Mouse (Mus musculus) thymus, adult 2 months (tissue): ENCODE data around the gene Zfp821. TPM values are rescaled to one million over a fixed set of nuclear protein-coding genes. Genes with fewer than 3 reads are reported as not detected.

Experiments
- DNase-seq: peaks from one replicate; pipeline ENCODE4 v3.0.0; 2021
- H3K27ac ChIP-seq: fragments of 200-500 bp; 2 replicates; pipeline ENCODE4 v1.5.1; 2012; ENCODE audit warnings: low read length, control low read depth; ENCODE audit not compliant: control insufficient read depth, insufficient read depth
- H3K27me3 ChIP-seq: fragments of 200-500 bp; 2 replicates; pipeline ENCODE4 v1.6.1; 2012; ENCODE audit warnings: mild to moderate bottlenecking, low read length, moderate library complexity, mixed read lengths; ENCODE audit not compliant: control insufficient read depth, insufficient read depth
- H3K36me3 ChIP-seq: fragments of 200-500 bp; 2 replicates; pipeline ENCODE4 v1.6.1; 2012; ENCODE audit warnings: mild to moderate bottlenecking, low read length, moderate library complexity; ENCODE audit not compliant: control insufficient read depth, insufficient read depth
- H3K4me1 ChIP-seq: fragments of 200-500 bp; replicated peaks from 2 replicates; pipeline ENCODE4 v1.6.1; 2012; ENCODE audit warnings: low read length; ENCODE audit not compliant: control insufficient read depth, insufficient read depth
- H3K4me3 ChIP-seq: fragments of 200-500 bp; 2 replicates; pipeline ENCODE4 v1.5.1; 2012; ENCODE audit warnings: mild to moderate bottlenecking, low read length, control low read depth, moderate library complexity; ENCODE audit not compliant: control insufficient read depth, insufficient read depth
- CTCF ChIP-seq: fragments of 200-500 bp; IDR thresholded peaks from 2 replicates; pipeline ENCODE4 v1.5.1; 2012; ENCODE audit warnings: mild to moderate bottlenecking, control low read depth, low read length, moderate library complexity, borderline replicate concordance; ENCODE audit not compliant: control insufficient read depth, poor library complexity, insufficient read depth; ENCODE audit errors: extremely low read depth
- POLR2A ChIP-seq: fragments of 200-500 bp; IDR thresholded peaks from 2 replicates; pipeline ENCODE4 v1.6.1; 2012; ENCODE audit warnings: mild to moderate bottlenecking, low read length, control low read depth, moderate library complexity; ENCODE audit not compliant: control insufficient read depth, poor library complexity, insufficient read depth; ENCODE audit errors: extremely low read depth
- WGBS: fragments of 180-500 bp; shearing (Covaris S2); methylation state at CpG from one replicate; pipeline ENCODE4 v1.1.7; 2018; 5-methylcytosine and 5-hydroxymethylcytosine counted together
- polyA plus RNA-seq: library from polyadenylated mRNA; depleted of rRNA; stranded (reverse); fragments of >200 nt; gene quantifications from 2 replicates; pipeline ENCODE4 v1.2.3, GENCODE M21; 2012

The Zfp821 gene
- polyA plus RNA-seq, 1 experiment: 11.4 TPM

- H3K4me1 ChIP-seq: peaks cover 4% of the 10 kb centered on the region
- H3K27ac ChIP-seq: no peak overlapping the region
- TF ChIP-seq CTCF: no peak
- TF ChIP-seq POLR2A: no peak
- H3K36me3 ChIP-seq: peaks cover 13% of the 10 kb centered on the region; the same call in 1 of the 2 replicates
- no peak for DNase-seq
- no peaks in the 10 kb centered on the region for H3K27me3 ChIP-seq
- H3K4me3 ChIP-seq: peak overlapping the region; percentile 65
- WGBS: 7% methylated on average over 8 of the region's 8 CpGs
Observed at GRCm38 (mm10) chr8:109736819-109737218, 31.5 kb downstream of the Zfp821 start.

GRCm38 (mm10) chr8:109737237-109738048 is 32.1 kb downstream of the Zfp821 start, which contains the start of gene Atxn1l:
Atxn1l (minus strand) TSS chr8:109737739.
- peaks cover 4% of the 10 kb centered on the region for H3K4me1 ChIP-seq
- H3K27me3 ChIP-seq: no peaks in the 10 kb centered on the region
- TF ChIP-seq POLR2A (peak; percentile 38; the same call in 1 of the 2 replicates), CTCF (peak; percentile 72; the same call in 1 of the 2 replicates)
- WGBS: under 1% methylated on average over 59 of the region's 59 CpGs
- H3K27ac ChIP-seq: no peak within 1 kb of the TSS
- H3K36me3 ChIP-seq: peaks cover 10% of the 10 kb centered on the region; the same call in 1 of the 2 replicates
- peak within 1 kb of the TSS; percentile 65 for H3K4me3 ChIP-seq
- DNase-seq: peak; percentile 83

GRCm38 (mm10) chr8:109738049-109738380 is 32.7 kb downstream of the Zfp821 start:
- Histone ChIP-seq H3K36me3 (peaks cover 6% of the 10 kb centered on the region; the same call in 1 of the 2 replicates), H3K4me3 (no peak overlapping the region), H3K4me1 (peaks cover 4% of the 10 kb centered on the region), H3K27me3 (no peaks in the 10 kb centered on the region), H3K27ac (no peak overlapping the region)
- 91% methylated on average over 1 of the region's 1 CpGs for WGBS
- no peak for TF ChIP-seq POLR2A
- no peak for TF ChIP-seq CTCF
- DNase-seq: no peak

- WGBS: 69% methylated on average over 12 of the region's 12 CpGs
- TF ChIP-seq POLR2A: no peak
- no peak for TF ChIP-seq CTCF
- no peak overlapping the region for H3K27ac ChIP-seq
- H3K27me3 ChIP-seq: no peaks in the 10 kb centered on the region
- no peaks in the 10 kb centered on the region for H3K36me3 ChIP-seq
- H3K4me1 ChIP-seq: no peaks in the 10 kb centered on the region
- DNase-seq: no peak
- H3K4me3 ChIP-seq: no peak overlapping the region
Observed at GRCm38 (mm10) chr8:109747468-109748199, 42.3 kb downstream of the Zfp821 start.

- TF ChIP-seq CTCF (no peak), POLR2A (no peak)
- H3K27ac ChIP-seq: no peak overlapping the region
- H3K36me3 ChIP-seq: no peaks in the 10 kb centered on the region
- no peak for DNase-seq
- H3K4me1 ChIP-seq: no peaks in the 10 kb centered on the region
- H3K4me3 ChIP-seq: no peak overlapping the region
- H3K27me3 ChIP-seq: no peaks in the 10 kb centered on the region
- WGBS: 32% methylated on average over 5 of the region's 5 CpGs
Observed at GRCm38 (mm10) chr8:109750274-109750673, 44.9 kb downstream of the Zfp821 start.

- no peaks in the 10 kb centered on the region for H3K4me1 ChIP-seq
- H3K27me3 ChIP-seq: no peaks in the 10 kb centered on the region
- no peaks in the 10 kb centered on the region for H3K36me3 ChIP-seq
- no peak overlapping the region for H3K27ac ChIP-seq
- DNase-seq: peak; percentile 49
- TF ChIP-seq CTCF (peak; percentile 41; the same call in 1 of the 2 replicates), POLR2A (no peak)
- no peak overlapping the region for H3K4me3 ChIP-seq
- 8% methylated on average over 12 of the region's 12 CpGs for WGBS
Observed at GRCm38 (mm10) chr8:109750699-109751098, 45.4 kb downstream of the Zfp821 start.
